Mouse (Mus musculus) cerebellum, adult 2 months (tissue): ENCODE measurements around the gene Mndal.
"Not testable (repeated sequence)": the region's sequence is repeated elsewhere in the genome, so short reads cannot be mapped to it uniquely, and the experiment has no call there.

Experiments used
- CTCF ChIP-seq: fragments of 200-500 bp; IDR thresholded peaks from 2 replicates; pipeline ENCODE4 v1.5.1; 2011; ENCODE audit warnings: low read depth, mild to moderate bottlenecking, control low read depth, low read length, moderate library complexity, borderline replicate concordance; ENCODE audit not compliant: insufficient read depth
- POLR2A ChIP-seq: fragments of 200-500 bp; IDR thresholded peaks from 2 replicates; pipeline ENCODE4 v1.6.1; 2011; ENCODE audit warnings: low read length, control low read depth, borderline replicate concordance; ENCODE audit not compliant: insufficient read depth

GRCm38 (mm10) chr1:173982694-173983305 lies 40.5 kb upstream of the Mndal start, which contains the start of gene Ifi202b:
- TF ChIP-seq CTCF, POLR2A: not testable (repeated sequence)
